Mouse (Mus musculus): ENCODE measurements around the gene Hspa5. TPM values are rescaled to one million over a fixed set of nuclear protein-coding genes. Genes with fewer than 3 reads are reported as not detected.
A peak's percentile ranks its signal among the peaks of the same experiment; 100 is the strongest.

Gene Hspa5
- polyA plus RNA-seq (2016; fragmentation: Nextera tagmentation; extraction: Ambion mirVana): 756 and 817 TPM in 2 replicates

GRCm38 (mm10) chr2:34771368-34772226 is at the start of gene Hspa5:
Hspa5 (plus strand) TSS chr2:34771970.
- ATAC-seq (ENCODE audit: insufficient number of reproducible peaks, insufficient read depth, low FRiP score, low TSS enrichment, low read depth): peak; percentile 99
- Histone ChIP-seq H3K9me3 (peaks cover 5% of the 10 kb centered on the region; the same call in 1 of the 2 replicates), H3K4me2 (peak within 1 kb of the TSS; percentile 78), H3K36me3 (peaks cover 41% of the 10 kb centered on the region), H3K27ac (peak within 1 kb of the TSS; percentile 92), H3K9ac (replicated peaks) (peak within 1 kb of the TSS; percentile 98), H3K27me3 (no peaks in the 10 kb centered on the region), H3K4me1 (replicated peaks) (peaks cover 41% of the 10 kb centered on the region), H3K4me3 (replicated peaks) (peak within 1 kb of the TSS; percentile 99)
- under 1% methylated on average over 60 of the region's 60 CpGs for WGBS

GRCm38 (mm10) chr2:34725269-34725668 is 46.5 kb upstream of the Hspa5 start:
- Histone ChIP-seq H3K27ac (no peak overlapping the region), H3K36me3 (peaks cover 80% of the 10 kb centered on the region), H3K9me3 (no peaks in the 10 kb centered on the region), H3K4me1 (replicated peaks) (no peaks in the 10 kb centered on the region), H3K27me3 (no peaks in the 10 kb centered on the region), H3K9ac (replicated peaks) (no peak overlapping the region), H3K4me3 (replicated peaks) (no peak overlapping the region), H3K4me2 (no peak overlapping the region)
- 98% methylated on average over 5 of the region's 5 CpGs for WGBS
- no peak for ATAC-seq (ENCODE audit: insufficient number of reproducible peaks, insufficient read depth, low FRiP score, low TSS enrichment, low read depth)

- H3K4me2 ChIP-seq: no peak overlapping the region
- no peak overlapping the region for H3K9ac ChIP-seq (replicated peaks)
- H3K36me3 ChIP-seq: peaks cover 62% of the 10 kb centered on the region
- no peaks in the 10 kb centered on the region for H3K27me3 ChIP-seq
- H3K27ac ChIP-seq: no peak overlapping the region
- WGBS: 94% methylated on average over 8 of the region's 8 CpGs
- no peaks in the 10 kb centered on the region for H3K4me1 ChIP-seq (replicated peaks)
- H3K4me3 ChIP-seq (replicated peaks): no peak overlapping the region
- H3K9me3 ChIP-seq: no peaks in the 10 kb centered on the region
- no peak for ATAC-seq (ENCODE audit: insufficient number of reproducible peaks, insufficient read depth, low FRiP score, low TSS enrichment, low read depth)
These were observed 44.6 kb upstream of the Hspa5 start for GRCm38 (mm10) chr2:34727045-34727728.

GRCm38 (mm10) chr2:34736626-34737025 is 35.1 kb upstream of the Hspa5 start:
- Histone ChIP-seq H3K4me3 (replicated peaks) (no peak overlapping the region), H3K27ac (no peak overlapping the region), H3K4me1 (replicated peaks) (no peaks in the 10 kb centered on the region), H3K9me3 (no peaks in the 10 kb centered on the region), H3K9ac (replicated peaks) (no peak overlapping the region), H3K27me3 (no peaks in the 10 kb centered on the region), H3K36me3 (peaks cover 4% of the 10 kb centered on the region; the same call in 1 of the 2 replicates), H3K4me2 (no peak overlapping the region)
- ATAC-seq (ENCODE audit: insufficient number of reproducible peaks, insufficient read depth, low FRiP score, low TSS enrichment, low read depth): no peak
- 88% methylated on average over 1 of the region's 1 CpGs for WGBS

GRCm38 (mm10) chr2:34737911-34738310 is 33.9 kb upstream of the Hspa5 start:
- no peaks in the 10 kb centered on the region for H3K9me3 ChIP-seq

GRCm38 (mm10) chr2:34739684-34740391 is 31.9 kb upstream of the Hspa5 start:
- ATAC-seq (ENCODE audit: insufficient number of reproducible peaks, insufficient read depth, low FRiP score, low TSS enrichment, low read depth): no peak
- H3K27me3 ChIP-seq: no peaks in the 10 kb centered on the region
- H3K4me2 ChIP-seq: no peak overlapping the region
- 74% methylated on average over 1 of the region's 1 CpGs for WGBS
- no peak overlapping the region for H3K9ac ChIP-seq (replicated peaks)
- H3K9me3 ChIP-seq: no peaks in the 10 kb centered on the region
- no peak overlapping the region for H3K27ac ChIP-seq
- H3K4me3 ChIP-seq (replicated peaks): no peak overlapping the region
- H3K4me1 ChIP-seq (replicated peaks): no peaks in the 10 kb centered on the region
- H3K36me3 ChIP-seq: peaks cover 9% of the 10 kb centered on the region; the same call in 1 of the 2 replicates

More at GRCm38 (mm10) chr2:34737911-34738310, 33.9 kb upstream of the Hspa5 start:
- 64% methylated on average over 1 of the region's 1 CpGs for WGBS
- ATAC-seq (ENCODE audit: insufficient number of reproducible peaks, insufficient read depth, low FRiP score, low TSS enrichment, low read depth): no peak
- H3K4me3 ChIP-seq (replicated peaks): no peak overlapping the region
- H3K4me2 ChIP-seq: no peak overlapping the region
- no peaks in the 10 kb centered on the region for H3K27me3 ChIP-seq
- H3K36me3 ChIP-seq: peaks cover 13% of the 10 kb centered on the region; the same call in 1 of the 2 replicates
- no peak overlapping the region for H3K27ac ChIP-seq
- no peak overlapping the region for H3K9ac ChIP-seq (replicated peaks)
- H3K4me1 ChIP-seq (replicated peaks): no peaks in the 10 kb centered on the region

- Histone ChIP-seq H3K9me3 (no peaks in the 10 kb centered on the region), H3K4me2 (no peak overlapping the region)
- 94% methylated on average over 12 of the region's 12 CpGs for WGBS
These were observed 30.2 kb upstream of the Hspa5 start for GRCm38 (mm10) chr2:34741390-34742159.

GRCm38 (mm10) chr2:34742675-34743074 is 29.1 kb upstream of the Hspa5 start:
- Histone ChIP-seq H3K27ac (no peak overlapping the region), H3K36me3 (peaks cover 9% of the 10 kb centered on the region; the same call in 1 of the 2 replicates), H3K4me1 (replicated peaks) (no peaks in the 10 kb centered on the region), H3K9me3 (no peaks in the 10 kb centered on the region), H3K9ac (replicated peaks) (no peak overlapping the region), H3K4me2 (no peak overlapping the region), H3K27me3 (no peaks in the 10 kb centered on the region), H3K4me3 (replicated peaks) (no peak overlapping the region)
- ATAC-seq (ENCODE audit: insufficient number of reproducible peaks, insufficient read depth, low FRiP score, low TSS enrichment, low read depth): no peak
- 93% methylated on average over 8 of the region's 8 CpGs for WGBS

More at GRCm38 (mm10) chr2:34741390-34742159, 30.2 kb upstream of the Hspa5 start:
- Histone ChIP-seq H3K36me3 (peaks cover 9% of the 10 kb centered on the region; the same call in 1 of the 2 replicates), H3K27ac (no peak overlapping the region), H3K9ac (replicated peaks) (no peak overlapping the region), H3K4me1 (replicated peaks) (no peaks in the 10 kb centered on the region), H3K4me3 (replicated peaks) (no peak overlapping the region), H3K27me3 (no peaks in the 10 kb centered on the region)
- no peak for ATAC-seq (ENCODE audit: insufficient number of reproducible peaks, insufficient read depth, low FRiP score, low TSS enrichment, low read depth)

- no peak for ATAC-seq (ENCODE audit: insufficient number of reproducible peaks, insufficient read depth, low FRiP score, low TSS enrichment, low read depth)
- Histone ChIP-seq H3K36me3 (peaks cover 9% of the 10 kb centered on the region; the same call in 1 of the 2 replicates), H3K9me3 (no peaks in the 10 kb centered on the region), H3K9ac (replicated peaks) (no peak overlapping the region), H3K27ac (no peak overlapping the region), H3K4me3 (replicated peaks) (no peak overlapping the region), H3K4me1 (replicated peaks) (no peaks in the 10 kb centered on the region), H3K27me3 (no peaks in the 10 kb centered on the region), H3K4me2 (no peak overlapping the region)
- WGBS: 72% methylated on average over 8 of the region's 8 CpGs
These were observed 27.3 kb upstream of the Hspa5 start for GRCm38 (mm10) chr2:34744476-34744875.

- H3K9me3 ChIP-seq: no peaks in the 10 kb centered on the region
- no peaks in the 10 kb centered on the region for H3K27me3 ChIP-seq
- no peak overlapping the region for H3K27ac ChIP-seq
- no peak overlapping the region for H3K9ac ChIP-seq (replicated peaks)
- H3K4me2 ChIP-seq: no peak overlapping the region
- H3K4me1 ChIP-seq (replicated peaks): no peaks in the 10 kb centered on the region
- peaks cover 9% of the 10 kb centered on the region; the same call in 1 of the 2 replicates for H3K36me3 ChIP-seq
- H3K4me3 ChIP-seq (replicated peaks): no peak overlapping the region
- no peak for ATAC-seq (ENCODE audit: insufficient number of reproducible peaks, insufficient read depth, low FRiP score, low TSS enrichment, low read depth)
- WGBS: 97% methylated on average over 2 of the region's 2 CpGs
These were observed 26.1 kb upstream of the Hspa5 start for GRCm38 (mm10) chr2:34745673-34746072.
